In genomic region chr8:84703466-84704249, GRCm38 (mm10) we compare ENCODE assay signal across 8 mouse cellular contexts. TPM values are rescaled to one million over a fixed set of nuclear protein-coding genes. Genes with fewer than 3 reads are reported as not detected.
DNase-seq lines count a peak whose midpoint lies in the region; ATAC-seq and TF ChIP-seq lines count a peak whose summit lies in the region.

No protein-coding gene starts in this region.

- 11% methylated on average over 38 of the region's 38 CpGs for WGBS in kidney, embryonic 16.5 days
- WGBS in bone marrow, adult 2 months, result under 1% methylated on average over 38 of the region's 38 CpGs
- WGBS in hindbrain, embryonic 11.5 days, result 8% methylated on average over 38 of the region's 38 CpGs
- WGBS in lung, embryonic 16.5 days, result 24% methylated on average over 36 of the region's 38 CpGs

- peaks cover 72% of the 10 kb centered on the region for H3K27me3 ChIP-seq in kidney, embryonic 16.5 days (ENCODE audit: insufficient read depth, low read length)
- peaks cover 72% of the 10 kb centered on the region for H3K27me3 ChIP-seq in hindbrain, embryonic 11.5 days (ENCODE audit: control insufficient read depth, insufficient read depth, low read length)
- H3K27me3 ChIP-seq in lung, embryonic 16.5 days (ENCODE audit: control insufficient read depth, insufficient read depth, low read depth, low read length), result peaks cover 7% of the 10 kb centered on the region

- H3K4me1 ChIP-seq in kidney, embryonic 16.5 days (ENCODE audit: insufficient read depth, low read length), result peaks cover 53% of the 10 kb centered on the region
- peaks cover 22% of the 10 kb centered on the region for H3K4me1 ChIP-seq in bone marrow, adult 2 months (ENCODE audit: control insufficient read depth, insufficient read depth, low read length)
- peaks cover 31% of the 10 kb centered on the region for H3K4me1 ChIP-seq in hindbrain, embryonic 11.5 days (replicated peaks; ENCODE audit: control insufficient read depth, insufficient read depth, low read length)
- peaks cover 45% of the 10 kb centered on the region for H3K4me1 ChIP-seq in lung, embryonic 16.5 days (replicated peaks; ENCODE audit: control insufficient read depth, insufficient read depth, low read length)

- H3K27ac ChIP-seq in kidney, embryonic 16.5 days (ENCODE audit: low read length), result peak overlapping the region; percentile 31; the same call in 1 of the 2 replicates
- peak overlapping the region; percentile 97 for H3K27ac ChIP-seq in bone marrow, adult 2 months (ENCODE audit: control insufficient read depth, insufficient read depth, low read depth, low read length, poor library complexity)
- no peak overlapping the region for H3K27ac ChIP-seq in hindbrain, embryonic 11.5 days (ENCODE audit: low read depth, low read length)
- peak overlapping the region; percentile 62 for H3K27ac ChIP-seq in lung, embryonic 16.5 days (ENCODE audit: low read length)

- peak overlapping the region; percentile 52 for H3K4me2 ChIP-seq in kidney, embryonic 16.5 days (replicated peaks; ENCODE audit: low read depth, low read length)
- H3K4me2 ChIP-seq in hindbrain, embryonic 11.5 days (replicated peaks; ENCODE audit: low read depth, low read length), result peak overlapping the region; percentile 22; the same call in 1 of the 2 replicates
- H3K4me2 ChIP-seq in lung, embryonic 16.5 days (ENCODE audit: low read depth, low read length), result peak overlapping the region; percentile 60

- H3K4me3 ChIP-seq in kidney, embryonic 16.5 days (ENCODE audit: low read length), result peak overlapping the region; percentile 32
- peak overlapping the region; percentile 97 for H3K4me3 ChIP-seq in bone marrow, adult 2 months (replicated peaks; ENCODE audit: control insufficient read depth, low read depth, low read length)
- H3K4me3 ChIP-seq in hindbrain, embryonic 11.5 days (ENCODE audit: low read depth, low read length), result peak overlapping the region; percentile 13; the same call in 1 of the 2 replicates
- peak overlapping the region; percentile 42 for H3K4me3 ChIP-seq in lung, embryonic 16.5 days (ENCODE audit: low read length)

- peaks cover 9% of the 10 kb centered on the region for H3K36me3 ChIP-seq in kidney, embryonic 16.5 days (ENCODE audit: insufficient read depth, low read length)
- H3K36me3 ChIP-seq in hindbrain, embryonic 11.5 days (ENCODE audit: control insufficient read depth, insufficient read depth, low read length), result no peaks in the 10 kb centered on the region
- no peaks in the 10 kb centered on the region for H3K36me3 ChIP-seq in lung, embryonic 16.5 days (ENCODE audit: control insufficient read depth, insufficient read depth, low read length)

- H3K9me3 ChIP-seq in kidney, embryonic 16.5 days (ENCODE audit: low read length), result no peaks in the 10 kb centered on the region
- no peaks in the 10 kb centered on the region for H3K9me3 ChIP-seq in hindbrain, embryonic 11.5 days (ENCODE audit: control insufficient read depth, low read length)
- no peaks in the 10 kb centered on the region for H3K9me3 ChIP-seq in lung, embryonic 16.5 days (ENCODE audit: control insufficient read depth, low read length)

- H3K9ac ChIP-seq in kidney, embryonic 16.5 days (replicated peaks; ENCODE audit: low read length), result peak overlapping the region; percentile 44; the same call in 1 of the 2 replicates
- H3K9ac ChIP-seq in hindbrain, embryonic 11.5 days (ENCODE audit: low read depth, low read length), result no peak overlapping the region
- peak overlapping the region; percentile 42; the same call in 1 of the 2 replicates for H3K9ac ChIP-seq in lung, embryonic 16.5 days (ENCODE audit: low read length)

- ATAC-seq in kidney, embryonic 16.5 days (ENCODE audit: low FRiP score, low TSS enrichment), result no peak
- no peak for ATAC-seq in hindbrain, embryonic 11.5 days (ENCODE audit: low FRiP score)
- ATAC-seq in lung, embryonic 16.5 days (ENCODE audit: low read depth), result no peak

- TF ChIP-seq POLR2A in bone marrow, adult 2 months (IDR thresholded peaks at IDR 0.05; ENCODE audit: borderline replicate concordance, control insufficient read depth, low read depth, low read length), result peak; percentile 46; the same call in 1 of the 2 replicates

- TF ChIP-seq CTCF in bone marrow, adult 2 months (IDR thresholded peaks at IDR 0.05; ENCODE audit: control insufficient read depth, insufficient read depth, low read length), result 0 out of 2 replicates have a peak, but pooled peaks have one; percentile 12

- DNase-seq in kidney, postnatal 25 days, result no peak
- no peak for DNase-seq in hindbrain, embryonic 11.5 days (ENCODE audit: low spot score)
- DNase-seq in spleen, postnatal 4 days (ENCODE audit: low spot score in 2 of 2), result peak; percentile 54 to 83
- DNase-seq in layer of hippocampus, adult 18-20 months (ENCODE audit: low spot score in 2 of 2), result no peak
- no peak for DNase-seq in frontal cortex, postnatal 25 days (ENCODE audit: low spot score in 2 of 2)

RNA-seq across cellular contexts. Expression of gene Lyl1, which starts 2.4 kb away (rescaled TPM):
- polyA plus RNA-seq in kidney, embryonic 16.5 days (2015; fragmentation: Nextera tagmentation; extraction: Ambion mirVana), result 7.9 and 8.1 TPM in 2 replicates
- 59.2 and 125 TPM in 2 replicates for polyA plus RNA-seq in bone marrow, adult 2 months (2011; ENCODE audit: insufficient read depth, insufficient read length, low replicate concordance, missing spikeins)
- polyA plus RNA-seq in hindbrain, embryonic 11.5 days (2014; fragmentation: Nextera tagmentation; extraction: Ambion mirVana), result 5.3 and 5.4 TPM in 2 replicates
- polyA plus RNA-seq in lung, embryonic 16.5 days (2015; fragmentation: Nextera tagmentation; extraction: Ambion mirVana), result 11.4 and 12.5 TPM in 2 replicates
- total RNA-seq in layer of hippocampus, adult 18-20 months (2021), result 1 to 10 TPM; 2.0 to 2.2 TPM

RNA-seq across cellular contexts. Expression of gene Nacc1, which starts 16.0 kb away (rescaled TPM):
- polyA plus RNA-seq in kidney, embryonic 16.5 days (2015; fragmentation: Nextera tagmentation; extraction: Ambion mirVana), result 22.5 and 26.7 TPM in 2 replicates
- polyA plus RNA-seq in bone marrow, adult 2 months (2011; ENCODE audit: insufficient read depth, insufficient read length, low replicate concordance, missing spikeins), result 14.6 and 26.2 TPM in 2 replicates
- 19.7 and 20.5 TPM in 2 replicates for polyA plus RNA-seq in hindbrain, embryonic 11.5 days (2014; fragmentation: Nextera tagmentation; extraction: Ambion mirVana)
- polyA plus RNA-seq in lung, embryonic 16.5 days (2015; fragmentation: Nextera tagmentation; extraction: Ambion mirVana), result 16.9 and 19.5 TPM in 2 replicates
- total RNA-seq in layer of hippocampus, adult 18-20 months (2021), result 10 to 100 TPM; 94.8 to 95.5 TPM

RNA-seq across cellular contexts. Expression of gene Trmt1, which starts 17.6 kb away (rescaled TPM):
- polyA plus RNA-seq in kidney, embryonic 16.5 days (2015; fragmentation: Nextera tagmentation; extraction: Ambion mirVana), result 81.5 and 82.9 TPM in 2 replicates
- polyA plus RNA-seq in bone marrow, adult 2 months (2011; ENCODE audit: insufficient read depth, insufficient read length, low replicate concordance, missing spikeins), result 78.9 and 134 TPM in 2 replicates
- polyA plus RNA-seq in hindbrain, embryonic 11.5 days (2014; fragmentation: Nextera tagmentation; extraction: Ambion mirVana), result 47.9 and 51.1 TPM in 2 replicates
- 54.7 and 58.8 TPM in 2 replicates for polyA plus RNA-seq in lung, embryonic 16.5 days (2015; fragmentation: Nextera tagmentation; extraction: Ambion mirVana)
- total RNA-seq in layer of hippocampus, adult 18-20 months (2021), result 100 to 1,000 TPM in 1 of 2 experiments, 10 to 100 TPM in 1; 96.9 to 108 TPM

RNA-seq across cellular contexts. Expression of gene G430095P16Rik, which starts 19.1 kb away (rescaled TPM):
- 2.3 and 2.8 TPM in 2 replicates for polyA plus RNA-seq in kidney, embryonic 16.5 days (2015; fragmentation: Nextera tagmentation; extraction: Ambion mirVana)
- 12.0 and 27.2 TPM in 2 replicates for polyA plus RNA-seq in bone marrow, adult 2 months (2011; ENCODE audit: insufficient read depth, insufficient read length, low replicate concordance, missing spikeins)
- 2.3 and 2.9 TPM in 2 replicates for polyA plus RNA-seq in hindbrain, embryonic 11.5 days (2014; fragmentation: Nextera tagmentation; extraction: Ambion mirVana)
- polyA plus RNA-seq in lung, embryonic 16.5 days (2015; fragmentation: Nextera tagmentation; extraction: Ambion mirVana), result 3.1 and 3.7 TPM in 2 replicates
- not detected for total RNA-seq in layer of hippocampus, adult 18-20 months (2021)

RNA-seq across cellular contexts. Expression of gene Ier2, which starts 41.0 kb away (rescaled TPM):
- 73.5 and 78.0 TPM in 2 replicates for polyA plus RNA-seq in kidney, embryonic 16.5 days (2015; fragmentation: Nextera tagmentation; extraction: Ambion mirVana)
- 13.2 and 49.9 TPM in 2 replicates for polyA plus RNA-seq in bone marrow, adult 2 months (2011; ENCODE audit: insufficient read depth, insufficient read length, low replicate concordance, missing spikeins)
- 60.5 and 61.5 TPM in 2 replicates for polyA plus RNA-seq in hindbrain, embryonic 11.5 days (2014; fragmentation: Nextera tagmentation; extraction: Ambion mirVana)
- polyA plus RNA-seq in lung, embryonic 16.5 days (2015; fragmentation: Nextera tagmentation; extraction: Ambion mirVana), result 83.2 and 87.4 TPM in 2 replicates
- total RNA-seq in layer of hippocampus, adult 18-20 months (2021), result 10 to 100 TPM in 1 of 2 experiments, 1 to 10 TPM in 1; 6.2 to 10.0 TPM

Comparison
In these comparisons a context has a peak if more than half of its experiments do, and no peak if none do; other contexts are left out.
1. H3K4me3 ChIP-seq: peak in every context shown above with its lines; median percentile 97 in bone marrow, adult 2 months; 42 in lung, embryonic 16.5 days; 32 in kidney, embryonic 16.5 days; 13 in hindbrain, embryonic 11.5 days.
2. DNase-seq: peak in spleen, postnatal 4 days (2 of 2); none in kidney, postnatal 25 days (0 of 2), hindbrain, embryonic 11.5 days (single experiment), layer of hippocampus, adult 18-20 months (0 of 2) and frontal cortex, postnatal 25 days (0 of 2).
3. Peak in every context shown above with its lines, with median percentiles within 50 percentile points of each other: H3K4me2 ChIP-seq.